In genomic region chr6:87614794-87615695, GRCm38 (mm10) we compare ENCODE assay signal across 9 mouse cellular contexts. TPM values are rescaled to one million over a fixed set of nuclear protein-coding genes. Genes with fewer than 3 reads are reported as not detected.
A peak's percentile ranks its signal among the peaks of the same experiment; 100 is the strongest.
DNase-seq lines count a peak whose midpoint lies in the region; ATAC-seq lines count a peak whose summit lies in the region.
"Had no signal": no experiment of that assay in that cellular context is flagged by ENCODE, and none has a peak within 500 bp of the region (broad histone marks: within the 10 kb centered on the region; RNA-seq: fewer than 3 reads in every experiment).

No protein-coding gene starts in this region.

- 69% methylated on average over 11 of the region's 11 CpGs for WGBS in hindbrain, embryonic 11.5 days
- 58% methylated on average over 11 of the region's 11 CpGs for WGBS in hindbrain, embryonic 16.5 days
- WGBS in forebrain, embryonic 10.5 days: 67% methylated on average over 11 of the region's 11 CpGs
- 58% methylated on average over 11 of the region's 11 CpGs for WGBS in neural tube, embryonic 13.5 days

- intact Hi-C loops in left cerebral cortex, postnatal 14 days (cut with DNase I): no loop called here

- no peak for ATAC-seq in hindbrain, embryonic 11.5 days (ENCODE audit: low FRiP score)
- ATAC-seq in hindbrain, embryonic 16.5 days: no peak
- no peak for ATAC-seq in neural tube, embryonic 13.5 days (ENCODE audit: low read depth)

- H3K4me1 ChIP-seq in hindbrain, embryonic 11.5 days (replicated peaks; ENCODE audit: control insufficient read depth, insufficient read depth, low read length): no peaks in the 10 kb centered on the region
- H3K4me1 ChIP-seq in hindbrain, embryonic 16.5 days (ENCODE audit: control insufficient read depth, insufficient read depth, low read depth, low read length): no peaks in the 10 kb centered on the region
- peaks cover 14% of the 10 kb centered on the region; the same call in 1 of the 2 replicates for H3K4me1 ChIP-seq in forebrain, embryonic 10.5 days
- H3K4me1 ChIP-seq in neural tube, embryonic 13.5 days (replicated peaks): no peaks in the 10 kb centered on the region
- H3K4me1 ChIP-seq: limb, embryonic 12.5 days had no signal

- no peak overlapping the region for H3K9ac ChIP-seq in hindbrain, embryonic 11.5 days (ENCODE audit: low read depth, low read length)
- no peak overlapping the region for H3K9ac ChIP-seq in hindbrain, embryonic 16.5 days (ENCODE audit: low read depth, low read length)
- H3K9ac ChIP-seq in neural tube, embryonic 13.5 days: no peak overlapping the region
- H3K9ac ChIP-seq: limb, embryonic 12.5 days had no signal

- no peak overlapping the region for H3K4me3 ChIP-seq in hindbrain, embryonic 11.5 days (ENCODE audit: low read depth, low read length)
- no peak overlapping the region for H3K4me3 ChIP-seq in hindbrain, embryonic 16.5 days (ENCODE audit: low read length)
- no peak overlapping the region for H3K4me3 ChIP-seq in forebrain, embryonic 10.5 days
- H3K4me3 ChIP-seq in neural tube, embryonic 13.5 days: no peak overlapping the region
- H3K4me3 ChIP-seq: limb, embryonic 12.5 days had no signal

- no peaks in the 10 kb centered on the region for H3K27me3 ChIP-seq in hindbrain, embryonic 11.5 days (ENCODE audit: control insufficient read depth, insufficient read depth, low read length)
- H3K27me3 ChIP-seq in hindbrain, embryonic 16.5 days (replicated peaks; ENCODE audit: control insufficient read depth, insufficient read depth, low read length): no peaks in the 10 kb centered on the region
- H3K27me3 ChIP-seq in forebrain, embryonic 10.5 days (ENCODE audit: poor library complexity, severe bottlenecking): no peaks in the 10 kb centered on the region
- H3K27me3 ChIP-seq in neural tube, embryonic 13.5 days: no peaks in the 10 kb centered on the region

- H3K27ac ChIP-seq in hindbrain, embryonic 11.5 days (ENCODE audit: low read depth, low read length): no peak overlapping the region
- H3K27ac ChIP-seq in hindbrain, embryonic 16.5 days (ENCODE audit: low read depth, low read length): no peak overlapping the region
- H3K27ac ChIP-seq in forebrain, embryonic 10.5 days: no peak overlapping the region
- 0 out of 2 replicates have a peak overlapping the region, but pooled peaks have one; percentile 18 for H3K27ac ChIP-seq in neural tube, embryonic 13.5 days (replicated peaks)
- H3K27ac ChIP-seq: limb, embryonic 12.5 days had no signal

- peak; percentile 72 for DNase-seq in hindbrain, embryonic 11.5 days (ENCODE audit: low spot score)
- peak; percentile 58 for DNase-seq in CD4-positive, CD25-positive, alpha-beta regulatory T cell, adult 2 months (ENCODE audit: low read depth, low spot score)
- DNase-seq in adrenal gland, adult 2 months: peak; percentile 54
- DNase-seq in forebrain, embryonic 10.5 days (ENCODE audit: extremely low spot score, low spot score): peak; percentile 19
- DNase-seq in kidney, postnatal 25 days: peak; percentile 64 to 76
- no peak for DNase-seq in left cerebral cortex, postnatal 14 days (ENCODE audit: low spot score in 2 of 2)

- no peaks in the 10 kb centered on the region for H3K36me3 ChIP-seq in hindbrain, embryonic 11.5 days (ENCODE audit: control insufficient read depth, insufficient read depth, low read length)
- no peaks in the 10 kb centered on the region for H3K36me3 ChIP-seq in hindbrain, embryonic 16.5 days (ENCODE audit: control insufficient read depth, insufficient read depth, low read length)
- no peaks in the 10 kb centered on the region for H3K36me3 ChIP-seq in forebrain, embryonic 10.5 days (replicated peaks)
- no peaks in the 10 kb centered on the region for H3K36me3 ChIP-seq in neural tube, embryonic 13.5 days
- H3K36me3 ChIP-seq: limb, embryonic 12.5 days had no signal

- H3K4me2 ChIP-seq in hindbrain, embryonic 11.5 days (replicated peaks; ENCODE audit: low read depth, low read length): no peak overlapping the region
- H3K4me2 ChIP-seq in hindbrain, embryonic 16.5 days (ENCODE audit: low read length): no peak overlapping the region
- no peak overlapping the region for H3K4me2 ChIP-seq in neural tube, embryonic 13.5 days
- H3K4me2 ChIP-seq: limb, embryonic 12.5 days had no signal

- no peaks in the 10 kb centered on the region for H3K9me3 ChIP-seq in hindbrain, embryonic 11.5 days (ENCODE audit: control insufficient read depth, low read length)
- H3K9me3 ChIP-seq in hindbrain, embryonic 16.5 days (ENCODE audit: control insufficient read depth, low read length): no peaks in the 10 kb centered on the region
- no peaks in the 10 kb centered on the region for H3K9me3 ChIP-seq in forebrain, embryonic 10.5 days
- no peaks in the 10 kb centered on the region for H3K9me3 ChIP-seq in neural tube, embryonic 13.5 days
- H3K9me3 ChIP-seq: limb, embryonic 12.5 days had no signal

RNA-seq across cellular contexts. Expression of gene Prokr1, which starts 24.5 kb away (rescaled TPM):
- polyA plus RNA-seq in hindbrain, embryonic 11.5 days (2014; fragmentation: Nextera tagmentation; extraction: Ambion mirVana): 2.8 and 3.6 TPM in 2 replicates
- 2.2 and 2.7 TPM in 2 replicates for polyA plus RNA-seq in hindbrain, embryonic 16.5 days (2015; fragmentation: Nextera tagmentation; extraction: Ambion mirVana)
- under 1 TPM; 0.37 to 0.93 TPM for total RNA-seq in adrenal gland, adult 2 months (2021)
- polyA plus RNA-seq in adrenal gland, adult 2 months (2012; rRNA removed): 0.13 and 0.23 TPM in 2 replicates
- polyA plus RNA-seq in forebrain, embryonic 10.5 days (2016; fragmentation: Nextera tagmentation; extraction: Ambion mirVana): 2.3 and 3.2 TPM in 2 replicates
- 5.3 and 5.7 TPM in 2 replicates for polyA plus RNA-seq in neural tube, embryonic 13.5 days (2015; fragmentation: Nextera tagmentation; extraction: Ambion mirVana)
- total RNA-seq in left cerebral cortex, postnatal 14 days (2021): under 1 TPM; 0.32 to 0.92 TPM

RNA-seq across cellular contexts. Expression of gene Aplf, which starts 56.9 kb away (rescaled TPM):
- 15.7 and 16.4 TPM in 2 replicates for polyA plus RNA-seq in hindbrain, embryonic 11.5 days (2014; fragmentation: Nextera tagmentation; extraction: Ambion mirVana)
- polyA plus RNA-seq in hindbrain, embryonic 16.5 days (2015; fragmentation: Nextera tagmentation; extraction: Ambion mirVana): 8.5 and 9.1 TPM in 2 replicates
- total RNA-seq in adrenal gland, adult 2 months (2021): 1 to 10 TPM; 5.5 to 7.4 TPM
- 2.5 and 3.7 TPM in 2 replicates for polyA plus RNA-seq in adrenal gland, adult 2 months (2012; rRNA removed)
- polyA plus RNA-seq in forebrain, embryonic 10.5 days (2016; fragmentation: Nextera tagmentation; extraction: Ambion mirVana): 12.9 and 13.0 TPM in 2 replicates
- polyA plus RNA-seq in neural tube, embryonic 13.5 days (2015; fragmentation: Nextera tagmentation; extraction: Ambion mirVana): 8.9 and 12.3 TPM in 2 replicates
- total RNA-seq in left cerebral cortex, postnatal 14 days (2021): 1 to 10 TPM; 7.5 to 9.5 TPM

Comparison
In these comparisons a context has a peak if more than half of its experiments do, and no peak if none do; other contexts are left out.
1. DNase-seq: peak in hindbrain, embryonic 11.5 days (single experiment), CD4-positive, CD25-positive, alpha-beta regulatory T cell, adult 2 months (single experiment), adrenal gland, adult 2 months (single experiment), forebrain, embryonic 10.5 days (single experiment) and kidney, postnatal 25 days (2 of 2); none in left cerebral cortex, postnatal 14 days (0 of 2).